Mouse (Mus musculus): ENCODE data around the gene Mymx.

DNA sequence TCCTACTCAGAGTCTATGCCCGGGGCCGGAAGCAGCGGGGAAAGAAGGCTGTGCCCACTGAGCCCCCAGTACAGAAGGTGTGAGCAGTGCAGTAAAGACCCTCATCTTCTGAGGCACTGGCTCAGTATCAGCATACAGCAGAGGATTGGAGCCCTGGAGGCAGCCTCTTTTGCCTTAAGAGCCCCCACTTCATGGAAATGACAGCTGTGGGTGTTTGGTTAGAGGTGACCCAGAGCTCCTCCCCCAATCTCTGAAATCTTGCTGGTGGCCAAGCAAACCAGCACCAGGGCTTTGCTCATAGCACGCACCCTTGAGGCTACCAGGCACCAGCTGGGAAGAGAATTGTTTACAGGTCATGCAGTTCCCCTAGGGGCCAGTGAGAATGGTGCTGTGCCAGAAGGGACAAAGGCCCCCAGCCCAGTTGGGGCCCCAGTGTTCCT, 34.7 kb downstream of the Mymx start:
- no peak for TF ChIP-seq POLR2A (IDR thresholded peaks at IDR 0.05; ENCODE audit: low read depth, low read length)
- TF ChIP-seq CTCF (IDR thresholded peaks at IDR 0.05; ENCODE audit: extremely low read depth, insufficient read length, insufficient replicate concordance, low read depth, low read length): no peak

All from small intestine, adult 2 months (tissue).